Mouse (Mus musculus): ENCODE results near the gene Adam15. TPM values are rescaled to one million over a fixed set of nuclear protein-coding genes. Genes with fewer than 3 reads are reported as not detected.
A peak's percentile ranks its signal among the peaks of the same experiment; 100 is the strongest.

Adam15 gene
- polyA plus RNA-seq, 1 experiment from 2014 or later: 53.2 TPM

DNA sequence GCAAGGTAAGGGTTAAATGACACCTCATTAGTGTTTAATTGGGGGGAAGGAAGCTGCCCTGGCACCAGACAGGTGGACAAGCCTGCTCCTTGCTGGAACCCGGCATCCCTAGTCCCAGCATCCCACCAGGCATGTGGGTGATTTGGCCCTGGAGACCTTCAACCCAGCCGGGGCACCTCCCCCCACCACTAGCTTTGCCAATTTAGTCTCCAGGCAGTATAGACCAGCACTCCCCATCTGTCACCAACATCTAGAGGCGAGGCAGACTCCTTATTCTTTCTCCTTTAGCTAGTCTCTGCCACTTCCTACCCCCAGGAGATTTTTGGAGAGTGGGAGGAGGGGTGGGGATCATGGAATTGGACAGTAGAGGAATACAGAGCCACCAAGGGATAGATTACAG, 19.4 kb downstream of the Adam15 start:
- Histone ChIP-seq H3K4me3 (replicated peaks) (no peak overlapping the region), H3K9me3 (no peaks in the 10 kb centered on the region), H3K4me2 (no peak overlapping the region), H3K9ac (no peak overlapping the region), H3K27me3 (replicated peaks) (no peaks in the 10 kb centered on the region), H3K27ac (no peak overlapping the region), H3K4me1 (peaks cover 27% of the 10 kb centered on the region), H3K36me3 (peaks cover 16% of the 10 kb centered on the region; the same call in 1 of the 2 replicates)
- ATAC-seq (ENCODE audit: insufficient read depth, low FRiP score, low read depth): no peak
- WGBS: 59% methylated on average over 3 of the region's 3 CpGs

DNA sequence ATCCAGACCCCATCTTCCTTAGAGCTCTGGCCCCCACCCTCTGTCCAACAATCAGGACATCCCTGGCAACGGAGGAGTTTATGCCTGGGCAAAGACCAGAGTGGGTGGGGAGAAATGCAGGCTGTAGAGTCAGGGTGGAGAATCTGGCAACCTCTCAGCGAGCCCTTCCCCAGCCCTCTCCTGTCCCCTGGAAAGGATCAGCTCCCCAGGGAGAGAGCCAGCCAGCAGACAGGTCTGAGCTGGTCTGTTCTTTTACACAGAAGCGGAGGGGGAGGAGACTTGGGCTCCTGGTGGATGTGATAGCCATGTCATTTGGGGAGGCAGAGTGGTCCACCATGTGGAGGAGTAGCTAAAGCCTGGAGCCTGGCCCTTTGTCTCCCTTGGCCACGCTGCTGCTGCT, 21.2 kb downstream of the Adam15 start:
- Histone ChIP-seq H3K36me3 (peaks cover 4% of the 10 kb centered on the region; the same call in 1 of the 2 replicates), H3K4me3 (replicated peaks) (no peak overlapping the region), H3K27ac (no peak overlapping the region), H3K4me1 (peaks cover 27% of the 10 kb centered on the region), H3K9me3 (no peaks in the 10 kb centered on the region), H3K9ac (no peak overlapping the region), H3K4me2 (no peak overlapping the region), H3K27me3 (replicated peaks) (no peaks in the 10 kb centered on the region)
- ATAC-seq (ENCODE audit: insufficient read depth, low FRiP score, low read depth): no peak
- 14% methylated on average over 4 of the region's 4 CpGs for WGBS

DNA sequence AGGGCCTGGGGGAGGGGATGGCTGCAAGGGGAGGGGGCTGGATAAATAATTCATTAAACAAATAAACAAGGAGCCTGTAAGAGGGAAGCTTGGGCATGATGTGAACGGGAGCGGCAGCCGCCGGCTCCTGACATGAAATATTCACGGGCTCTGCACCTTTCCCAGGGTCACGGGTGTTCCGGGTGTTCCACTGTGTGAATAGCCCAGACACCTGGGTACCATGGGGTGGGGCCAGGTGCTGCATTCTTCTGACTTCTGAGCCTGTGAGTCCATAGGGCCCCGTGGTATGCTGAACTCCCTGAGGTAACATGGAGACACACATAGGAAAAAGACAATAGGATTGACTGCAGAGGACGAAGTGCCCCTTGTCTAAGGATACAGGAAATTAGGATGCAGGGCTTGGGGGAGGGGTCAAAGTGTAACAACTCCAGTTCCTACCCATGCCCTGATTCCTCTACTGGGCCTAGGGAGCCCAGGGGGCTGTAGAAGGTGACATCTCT, 22.4 kb downstream of the Adam15 start:
- 26% methylated on average over 9 of the region's 9 CpGs for WGBS

DNA sequence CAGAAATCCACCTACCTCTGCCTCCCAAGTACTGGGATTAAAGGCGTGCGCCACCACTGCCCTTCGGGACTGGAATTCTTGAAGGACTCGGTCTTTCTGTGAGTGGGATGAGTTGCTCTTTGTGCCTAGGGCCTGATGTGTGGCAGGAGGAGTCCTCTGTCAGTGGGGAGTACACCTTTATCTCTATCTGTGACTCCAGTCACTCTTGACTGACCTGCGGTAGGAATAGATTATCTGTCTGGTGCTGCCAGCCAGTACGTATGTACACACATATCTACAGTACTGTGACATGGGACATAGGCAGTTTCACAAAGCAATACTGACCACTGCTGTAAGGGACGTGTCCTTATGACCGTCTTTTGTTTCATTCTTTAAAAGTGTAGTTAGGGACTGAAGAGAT, 23.9 kb downstream of the Adam15 start:
- Histone ChIP-seq H3K4me3 (replicated peaks) (no peak overlapping the region), H3K9me3 (no peaks in the 10 kb centered on the region), H3K9ac (no peak overlapping the region), H3K27ac (no peak overlapping the region), H3K4me2 (no peak overlapping the region), H3K27me3 (replicated peaks) (peaks cover 8% of the 10 kb centered on the region; the same call in 1 of the 2 replicates), H3K36me3 (no peaks in the 10 kb centered on the region), H3K4me1 (peaks cover 26% of the 10 kb centered on the region)
- 90% methylated on average over 8 of the region's 8 CpGs for WGBS
- ATAC-seq (ENCODE audit: insufficient read depth, low FRiP score, low read depth): no peak

More for the DNA sequence above, 22.4 kb downstream of the Adam15 start:
- H3K9me3 ChIP-seq: no peaks in the 10 kb centered on the region
- peaks cover 24% of the 10 kb centered on the region for H3K4me1 ChIP-seq
- ATAC-seq (ENCODE audit: insufficient read depth, low FRiP score, low read depth): no peak
- no peaks in the 10 kb centered on the region for H3K27me3 ChIP-seq (replicated peaks)
- no peak overlapping the region for H3K4me3 ChIP-seq (replicated peaks)
- no peaks in the 10 kb centered on the region for H3K36me3 ChIP-seq
- H3K4me2 ChIP-seq: no peak overlapping the region
- no peak overlapping the region for H3K9ac ChIP-seq
- no peak overlapping the region for H3K27ac ChIP-seq

DNA sequence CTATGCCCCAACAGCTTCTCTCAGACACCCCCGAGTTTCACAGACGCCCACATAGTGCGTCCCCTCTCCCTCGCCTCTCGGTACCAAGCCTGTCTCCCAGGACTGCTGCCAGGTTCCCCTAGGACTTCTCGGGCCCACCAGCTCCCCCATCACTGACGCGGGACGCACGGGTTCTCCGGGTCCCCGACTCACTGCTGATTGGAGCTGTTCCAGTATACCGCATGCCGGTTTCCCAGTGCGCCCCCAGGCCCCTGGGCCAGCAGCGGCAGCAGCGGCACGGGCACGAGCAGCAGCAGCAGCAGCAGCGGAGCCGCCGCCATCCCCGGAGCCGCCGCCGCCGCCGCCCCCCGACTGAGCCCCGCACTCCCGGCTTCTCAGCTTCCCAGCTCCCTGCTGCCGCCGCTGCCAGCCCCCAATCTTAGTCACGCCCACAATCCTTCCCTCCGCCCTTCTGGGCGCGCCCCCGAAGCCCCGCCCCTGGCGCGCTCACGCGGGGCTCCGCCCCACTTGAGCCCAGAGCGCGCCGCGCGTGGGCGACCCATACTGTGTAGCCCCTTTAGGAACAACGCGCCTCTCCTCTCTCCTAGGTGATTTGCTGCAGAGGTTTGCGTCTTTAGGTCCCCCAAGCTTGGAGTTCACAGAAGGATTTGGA, 27.2 kb downstream of the Adam15 start, which contains the start of gene Efna3:
Gene Efna3 (minus strand): TSS at position 452 of the 652 bp plus-strand sequence.
- under 1% methylated on average over 49 of the region's 53 CpGs for WGBS
- peaks cover 35% of the 10 kb centered on the region for H3K27me3 ChIP-seq (replicated peaks)
- ATAC-seq (ENCODE audit: insufficient read depth, low FRiP score, low read depth): peak; percentile 45; the same call in 1 of the 2 replicates
- peaks cover 39% of the 10 kb centered on the region for H3K4me1 ChIP-seq
- peak within 1 kb of the TSS; percentile 17; the same call in 1 of the 2 replicates for H3K9ac ChIP-seq
- peak within 1 kb of the TSS; percentile 59 for H3K4me3 ChIP-seq (replicated peaks)
- H3K4me2 ChIP-seq: peak within 1 kb of the TSS; percentile 98
- no peaks in the 10 kb centered on the region for H3K36me3 ChIP-seq
- H3K9me3 ChIP-seq: no peaks in the 10 kb centered on the region
- H3K27ac ChIP-seq: no peak within 1 kb of the TSS

DNA sequence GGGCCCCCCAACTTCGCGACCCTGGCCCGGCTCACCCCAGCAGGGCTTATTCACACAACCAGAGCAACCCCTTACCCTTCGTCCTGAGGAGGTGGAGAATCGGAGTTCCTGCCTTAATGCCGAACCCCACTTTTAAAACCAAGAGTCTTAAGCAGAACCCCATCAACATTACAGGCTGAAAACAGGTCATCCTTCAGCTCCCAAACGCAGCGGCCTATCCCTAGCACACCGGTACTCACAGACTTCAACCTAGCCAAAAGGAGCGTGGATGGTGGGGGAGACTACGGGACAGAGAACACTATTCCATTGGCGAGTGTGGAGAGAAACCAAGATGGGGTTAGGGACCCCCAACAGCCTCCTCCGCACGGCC, 27.7 kb downstream of the Adam15 start:
- Histone ChIP-seq H3K27ac (no peak overlapping the region), H3K9me3 (no peaks in the 10 kb centered on the region), H3K36me3 (no peaks in the 10 kb centered on the region), H3K4me3 (replicated peaks) (peak overlapping the region; percentile 59), H3K4me2 (peak overlapping the region; percentile 98), H3K4me1 (peaks cover 43% of the 10 kb centered on the region), H3K27me3 (replicated peaks) (peaks cover 35% of the 10 kb centered on the region), H3K9ac (peak overlapping the region; percentile 17; the same call in 1 of the 2 replicates)
- WGBS: 2% methylated on average over 14 of the region's 14 CpGs
- ATAC-seq (ENCODE audit: insufficient read depth, low FRiP score, low read depth): no peak

DNA sequence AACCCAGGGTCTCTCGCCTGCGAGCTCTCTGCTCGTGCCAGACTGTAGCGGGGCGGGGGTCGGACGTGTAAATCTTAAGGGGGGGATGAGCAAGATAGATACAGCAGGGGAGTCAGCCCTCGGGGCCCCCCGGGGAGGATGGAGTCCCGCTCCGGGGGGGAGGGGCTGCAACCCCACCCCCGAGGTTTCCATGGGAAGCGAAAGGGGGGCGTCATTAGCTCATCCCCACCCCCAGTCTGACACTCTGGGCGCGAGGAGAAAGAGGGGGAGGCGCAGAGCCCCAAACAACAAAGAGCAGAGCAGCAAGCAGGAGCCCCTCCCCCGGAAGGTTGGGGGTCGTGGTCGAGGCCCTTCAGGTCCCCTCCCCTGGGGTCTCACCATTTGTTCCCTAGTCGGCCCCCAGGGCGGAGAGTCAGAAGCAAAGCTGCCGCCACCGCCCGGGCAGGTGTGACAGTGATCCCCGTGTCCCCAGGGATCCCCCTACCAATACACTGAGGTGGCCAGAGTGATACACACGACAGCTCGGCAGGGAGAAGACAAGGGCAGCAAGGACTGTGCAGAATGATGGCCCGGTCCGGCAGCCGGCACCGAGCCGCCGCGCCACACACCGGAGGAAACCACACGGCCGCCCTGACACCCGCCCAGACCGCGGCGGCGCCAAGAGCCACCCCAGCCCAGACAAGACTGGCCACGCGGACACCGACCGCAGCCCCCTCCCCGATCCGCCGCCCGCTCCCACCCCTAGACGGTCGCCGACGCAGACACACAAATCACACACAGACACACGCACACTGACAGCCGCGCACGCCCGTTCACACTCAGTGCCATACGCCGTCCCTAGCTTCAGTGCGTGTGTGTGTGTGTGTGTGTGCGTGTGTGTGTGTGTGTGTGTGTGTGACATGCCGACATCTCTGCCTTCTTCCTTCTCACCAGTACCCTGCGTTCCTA, 28.3 kb downstream of the Adam15 start:
- H3K4me2 ChIP-seq: peak overlapping the region; percentile 98
- peaks cover 35% of the 10 kb centered on the region for H3K27me3 ChIP-seq (replicated peaks)
- H3K27ac ChIP-seq: no peak overlapping the region
- ATAC-seq (ENCODE audit: insufficient read depth, low FRiP score, low read depth): no peak; the same call in 1 of the 2 replicates
- no peaks in the 10 kb centered on the region for H3K9me3 ChIP-seq
- H3K4me1 ChIP-seq: peaks cover 48% of the 10 kb centered on the region
- 0 out of 2 replicates have a peak overlapping the region, but pooled peaks have one; percentile 35 for H3K9ac ChIP-seq
- H3K36me3 ChIP-seq: no peaks in the 10 kb centered on the region
- 1% methylated on average over 64 of the region's 66 CpGs for WGBS
- H3K4me3 ChIP-seq (replicated peaks): peak overlapping the region; percentile 59

DNA sequence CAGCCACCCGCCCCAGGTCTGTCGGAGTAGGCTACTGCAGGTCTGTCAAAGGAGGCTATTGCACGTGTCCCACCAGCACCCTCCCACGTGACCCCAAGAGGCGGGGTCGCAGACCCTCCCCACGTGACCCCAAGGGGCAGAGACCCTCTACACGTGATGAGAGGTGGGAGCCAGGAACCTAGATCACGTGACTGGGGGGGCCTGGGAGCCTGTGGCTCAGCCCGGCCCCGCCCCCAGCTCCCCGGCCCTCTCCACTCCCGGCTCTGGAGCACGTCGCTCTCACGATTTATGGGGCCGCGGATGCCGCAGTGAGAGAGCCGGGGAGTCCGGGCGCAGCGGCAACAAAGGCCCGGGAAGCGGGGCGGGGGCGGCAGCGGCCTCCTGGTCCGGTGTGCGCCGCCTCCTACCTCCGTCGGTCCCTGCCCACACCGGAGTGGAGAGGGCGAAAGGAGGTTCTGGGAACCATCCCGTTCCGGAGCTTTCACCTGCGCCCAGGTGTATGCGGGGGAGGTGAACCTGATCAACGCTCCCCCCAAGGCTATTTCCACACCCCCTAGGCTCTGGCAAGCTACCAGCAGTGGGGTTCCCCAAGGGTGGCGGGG, 29.1 kb downstream of the Adam15 start:
- peaks cover 56% of the 10 kb centered on the region for H3K4me1 ChIP-seq
- WGBS: under 1% methylated on average over 29 of the region's 41 CpGs

DNA sequence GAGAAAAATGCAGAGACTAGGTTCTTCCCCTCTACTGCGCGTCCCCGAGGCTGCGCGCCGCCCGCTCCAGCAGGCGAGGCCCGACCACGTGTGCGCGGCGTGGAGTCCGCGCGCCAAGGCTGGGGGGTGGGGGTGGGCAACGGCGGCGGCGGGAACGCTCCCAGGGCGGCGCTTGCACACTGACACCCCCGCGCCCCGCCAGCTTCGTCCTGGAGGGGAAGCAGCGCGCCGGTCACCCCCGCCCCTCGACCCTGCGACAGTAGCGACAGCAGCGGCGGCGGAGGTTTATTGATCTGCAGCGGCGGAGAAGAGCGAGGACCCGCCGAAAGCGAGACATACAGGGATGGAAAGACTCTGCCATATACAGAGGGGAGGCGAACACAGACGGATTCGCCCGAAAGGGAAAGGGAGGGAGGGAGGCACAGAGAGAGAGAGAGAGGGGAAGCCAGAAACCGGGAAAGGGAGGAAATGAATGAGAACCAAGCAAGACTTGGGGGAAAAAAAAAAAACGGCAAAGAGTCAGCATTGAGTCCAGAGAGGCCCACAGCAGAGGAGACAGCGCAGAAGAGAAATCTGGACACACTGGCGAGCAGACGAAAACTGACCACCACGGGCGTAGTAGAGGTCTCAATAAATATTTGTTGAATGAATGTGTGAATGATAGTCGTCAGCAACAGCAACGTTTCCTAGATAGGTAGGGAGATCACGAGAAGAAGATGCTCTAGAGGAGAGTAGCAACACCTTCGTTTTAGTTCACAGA, 30.0 kb downstream of the Adam15 start:
- Histone ChIP-seq H3K36me3 (no peaks in the 10 kb centered on the region), H3K27ac (0 out of 2 replicates have a peak overlapping the region, but pooled peaks have one; percentile 35), H3K4me1 (peaks cover 65% of the 10 kb centered on the region), H3K4me2 (peak overlapping the region; percentile 98), H3K9me3 (no peaks in the 10 kb centered on the region), H3K27me3 (replicated peaks) (peaks cover 35% of the 10 kb centered on the region), H3K4me3 (replicated peaks) (peak overlapping the region; percentile 59), H3K9ac (peak overlapping the region; percentile 14; the same call in 1 of the 2 replicates)
- 1% methylated on average over 58 of the region's 58 CpGs for WGBS
- ATAC-seq (ENCODE audit: insufficient read depth, low FRiP score, low read depth): no peak

More for the DNA sequence above, 29.1 kb downstream of the Adam15 start:
- no peak for ATAC-seq (ENCODE audit: insufficient read depth, low FRiP score, low read depth)
- Histone ChIP-seq H3K4me2 (peak overlapping the region; percentile 98), H3K27me3 (replicated peaks) (peaks cover 35% of the 10 kb centered on the region), H3K27ac (no peak overlapping the region), H3K9me3 (no peaks in the 10 kb centered on the region), H3K4me3 (replicated peaks) (peak overlapping the region; percentile 59), H3K36me3 (no peaks in the 10 kb centered on the region), H3K9ac (peak overlapping the region; percentile 35; the same call in 1 of the 2 replicates)

DNA sequence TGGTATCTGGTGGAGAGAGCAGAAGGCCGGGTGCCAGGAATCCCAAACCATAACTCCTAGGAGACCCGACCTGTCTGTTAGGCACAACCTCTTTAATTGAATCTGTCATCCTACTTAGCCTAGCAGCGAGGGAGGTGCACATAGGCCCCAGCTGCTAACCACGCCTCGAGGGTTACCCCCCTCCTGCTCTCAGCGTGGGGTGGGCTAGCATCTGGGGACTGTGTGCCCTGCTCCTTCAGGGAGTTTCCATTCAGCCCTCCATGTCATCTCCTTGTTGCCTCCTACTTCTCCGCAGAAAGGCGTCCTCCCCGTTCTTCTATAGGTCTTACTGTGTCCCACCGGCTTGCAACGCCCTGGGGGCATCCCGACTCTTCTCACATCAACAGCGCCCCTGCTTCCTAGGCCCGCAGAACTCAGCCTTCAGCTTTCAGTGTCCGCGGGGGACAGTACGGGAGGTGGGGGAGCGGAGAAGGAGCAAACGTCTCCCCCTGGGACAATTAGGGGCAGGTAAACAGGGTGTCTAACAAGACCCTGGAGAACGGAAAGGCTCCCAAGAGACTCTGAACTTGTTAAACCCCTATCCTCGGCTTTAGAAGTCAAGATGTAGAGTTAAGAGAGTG, 30.7 kb downstream of the Adam15 start:
- Histone ChIP-seq H3K4me2 (peak overlapping the region; percentile 98), H3K27ac (no peak overlapping the region), H3K9me3 (no peaks in the 10 kb centered on the region), H3K4me3 (replicated peaks) (peak overlapping the region; percentile 59), H3K9ac (no peak overlapping the region), H3K36me3 (no peaks in the 10 kb centered on the region), H3K4me1 (peaks cover 68% of the 10 kb centered on the region), H3K27me3 (replicated peaks) (peaks cover 35% of the 10 kb centered on the region)
- 19% methylated on average over 21 of the region's 21 CpGs for WGBS
- no peak for ATAC-seq (ENCODE audit: insufficient read depth, low FRiP score, low read depth)
